Mouse (Mus musculus): ENCODE measurements around the gene Cyp2b9. TPM values are rescaled to one million over a fixed set of nuclear protein-coding genes. Genes with fewer than 3 reads are reported as not detected.
"Not testable (repeated sequence)": the region's sequence is repeated elsewhere in the genome, so short reads cannot be mapped to it uniquely, and the experiment has no call there.

The Cyp2b9 gene
- not detected in 2 replicates for polyA plus RNA-seq (2016; fragmentation: Nextera tagmentation; extraction: Ambion mirVana)

- H3K9me3 ChIP-seq; H3K4me2 ChIP-seq; H3K9ac ChIP-seq; H3K36me3 ChIP-seq (replicated peaks); H3K4me1 ChIP-seq; H3K27ac ChIP-seq; ATAC-seq (ENCODE audit: low FRiP score); H3K27me3 ChIP-seq; H3K4me3 ChIP-seq (replicated peaks): not testable (repeated sequence)
- 60% methylated on average over 2 of the region's 3 CpGs for WGBS
Observed at GRCm38 (mm10) chr7:26173111-26173510, at the start of gene Cyp2b9. TSS of gene Cyp2b9 (plus strand) at chr7:26173411.

GRCm38 (mm10) chr7:26139623-26140022 is 33.6 kb upstream of the Cyp2b9 start:
- H3K4me1 ChIP-seq; H3K9ac ChIP-seq; H3K9me3 ChIP-seq; H3K36me3 ChIP-seq (replicated peaks); H3K4me2 ChIP-seq; ATAC-seq (ENCODE audit: low FRiP score); H3K4me3 ChIP-seq (replicated peaks); H3K27me3 ChIP-seq; H3K27ac ChIP-seq: not testable (repeated sequence)
- WGBS = no CpG with 5 or more reads among the region's 2 CpGs

- not testable (repeated sequence) for H3K9ac ChIP-seq; H3K9me3 ChIP-seq; H3K27ac ChIP-seq; H3K27me3 ChIP-seq; H3K4me2 ChIP-seq; H3K4me3 ChIP-seq (replicated peaks); H3K36me3 ChIP-seq (replicated peaks); ATAC-seq (ENCODE audit: low FRiP score); H3K4me1 ChIP-seq
- no CpG with 5 or more reads among the region's 3 CpGs for WGBS
Observed at GRCm38 (mm10) chr7:26143657-26144056, 29.6 kb upstream of the Cyp2b9 start.

- ATAC-seq (ENCODE audit: low FRiP score); H3K36me3 ChIP-seq (replicated peaks); H3K27ac ChIP-seq; H3K4me2 ChIP-seq; H3K4me1 ChIP-seq; H3K27me3 ChIP-seq; H3K9ac ChIP-seq; H3K4me3 ChIP-seq (replicated peaks); H3K9me3 ChIP-seq: not testable (repeated sequence)
- 79% methylated on average over 2 of the region's 3 CpGs for WGBS
Observed at GRCm38 (mm10) chr7:26168765-26169536, 4.3 kb upstream of the Cyp2b9 start.

GRCm38 (mm10) chr7:26201083-26201482 is 27.9 kb downstream of the Cyp2b9 start:
- ATAC-seq (ENCODE audit: low FRiP score) = no peak
- Histone ChIP-seq H3K4me3 (replicated peaks) (no peak overlapping the region), H3K4me2 (no peak overlapping the region), H3K9ac (no peak overlapping the region), H3K27ac (no peak overlapping the region), H3K9me3 (peaks cover 33% of the 10 kb centered on the region; the same call in 1 of the 2 replicates), H3K36me3 (replicated peaks) (no peaks in the 10 kb centered on the region), H3K4me1 (no peaks in the 10 kb centered on the region), H3K27me3 (no peaks in the 10 kb centered on the region)
- WGBS = 21% methylated on average over 2 of the region's 2 CpGs

- WGBS = 75% methylated on average over 1 of the region's 1 CpGs
- not testable (repeated sequence) for H3K4me2 ChIP-seq; H3K27me3 ChIP-seq; H3K27ac ChIP-seq; H3K9me3 ChIP-seq; H3K36me3 ChIP-seq (replicated peaks); H3K4me1 ChIP-seq; H3K4me3 ChIP-seq (replicated peaks); ATAC-seq (ENCODE audit: low FRiP score); H3K9ac ChIP-seq
Observed at GRCm38 (mm10) chr7:26260034-26260433, 86.8 kb downstream of the Cyp2b9 start, which contains the start of gene Vmn1r184. TSS of gene Vmn1r184 (plus strand) at chr7:26260334.

Other genes starting within 250 kb of the Cyp2b9 start
- not detected in 2 replicates for gene Cyp2b13, start 111.9 kb upstream of the Cyp2b9 start, polyA plus RNA-seq (2016; fragmentation: Nextera tagmentation; extraction: Ambion mirVana)
- gene Vmn1r184, start 86.9 kb downstream of the Cyp2b9 start, polyA plus RNA-seq (2016; fragmentation: Nextera tagmentation; extraction: Ambion mirVana) = not detected in 2 replicates
- not detected in 2 replicates for gene Cyp2a4, start 133.8 kb downstream of the Cyp2b9 start, polyA plus RNA-seq (2016; fragmentation: Nextera tagmentation; extraction: Ambion mirVana)
- not detected in 2 replicates for gene Nlrp9c, start 230.3 kb downstream of the Cyp2b9 start, polyA plus RNA-seq (2016; fragmentation: Nextera tagmentation; extraction: Ambion mirVana)

All from forebrain, embryonic 12.5 days (tissue).